Mouse (Mus musculus): ENCODE measurements around the gene Ttll5.

DNA sequence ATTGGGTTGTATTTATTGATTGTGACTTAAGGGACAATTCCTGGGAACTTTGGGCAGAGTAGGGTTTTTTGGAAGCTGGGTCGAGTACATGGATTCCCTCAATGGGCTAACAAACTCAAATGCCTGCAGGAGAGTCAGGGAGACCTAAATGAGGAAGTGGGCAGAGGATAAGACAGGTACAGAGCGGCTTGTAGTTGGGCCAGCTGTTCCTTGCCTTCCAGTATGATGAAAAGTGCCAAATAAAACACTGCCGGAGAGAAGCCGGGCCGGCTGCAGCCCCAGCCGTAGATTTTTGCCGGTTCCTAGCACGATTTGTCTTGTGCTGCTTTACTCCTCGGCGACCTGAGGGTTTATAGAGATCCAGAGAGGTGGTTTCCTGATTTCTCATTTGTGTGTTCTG lies 104.1 kb downstream of the Ttll5 start:
- no peak for TF ChIP-seq GATA1 (IDR thresholded peaks at IDR 0.05; ENCODE audit: borderline replicate concordance, low read length)
- no peak for TF ChIP-seq CTCF (IDR thresholded peaks at IDR 0.05; ENCODE audit: low read depth, low read length)
